Mouse (Mus musculus) T-cell, adult 66 days (primary cell): Measurements from ENCODE around the gene Msantd3. TPM values are rescaled to one million over a fixed set of nuclear protein-coding genes. Genes with fewer than 3 reads are reported as not detected.

Experiments
- total RNA-seq, 2 experiments: library from RNA; stranded (reverse); gene quantifications; 3 replicates in 1 of 2; 4 replicates in 1 of 2; pipeline ENCODE4 v1.2.4; 2023

The Msantd3 gene
- total RNA-seq = not detected

GRCm38 (mm10) chr4:48539841-48540575 lies at the start of gene Msantd3:
Gene Msantd3, plus strand, starts transcription at chr4:48539935.

DNA sequence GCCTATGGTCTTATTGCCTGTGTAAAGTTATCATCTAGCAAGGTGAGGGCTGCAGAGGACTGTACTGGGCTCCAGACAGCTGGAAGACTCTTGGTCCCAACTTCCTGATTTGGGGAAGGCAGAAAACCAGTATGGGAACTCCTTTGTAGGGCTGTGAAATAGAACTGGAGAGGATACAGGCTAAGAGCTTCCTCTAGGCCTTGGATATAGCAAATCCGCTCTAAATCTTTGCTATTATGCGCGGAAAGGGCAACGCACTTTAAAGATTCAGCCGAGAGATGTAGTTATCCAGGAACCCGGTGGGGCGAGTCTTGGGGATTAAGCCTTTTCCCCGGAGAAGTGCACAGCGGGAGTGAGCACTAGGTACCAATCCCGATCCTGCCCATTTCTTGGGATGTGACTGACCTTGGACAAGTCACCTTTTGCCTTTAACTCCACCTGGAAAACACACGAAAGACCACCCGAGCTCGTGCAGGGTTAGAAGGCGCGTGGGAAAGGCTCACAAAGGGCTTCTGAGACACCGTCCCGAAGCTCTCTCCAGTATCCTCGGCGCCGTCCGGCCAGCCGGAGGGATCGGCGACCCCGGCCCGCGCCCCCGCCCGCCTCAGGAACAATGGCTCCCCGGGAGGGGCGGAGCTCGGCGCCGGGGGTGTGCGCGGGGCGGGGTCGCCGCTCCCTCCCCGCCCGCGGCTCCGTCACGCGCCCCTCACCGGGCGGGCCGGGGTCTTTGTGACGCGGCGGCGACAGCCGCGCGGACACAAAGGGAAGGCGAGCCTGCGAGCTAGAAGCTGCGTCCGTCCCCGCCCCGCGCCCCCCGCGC lies 44.9 kb downstream of the Msantd3 start, which contains the start of gene Tmeff1:
Tmeff1 (plus strand) TSS at position 754 of the 820 bp plus-strand sequence.

Other genes with a start within 250 kb of the Msantd3 start
- gene Tex10, start 66.5 kb upstream of the Msantd3 start, total RNA-seq = 10 to 100 TPM; 69.5 to 84.0 TPM
- gene Tmeff1, start 45.2 kb downstream of the Msantd3 start, total RNA-seq = not detected
- gene Cavin4, start 123.6 kb downstream of the Msantd3 start, total RNA-seq = not detected